Mouse (Mus musculus) brain, embryonic 18.5 days (tissue): ENCODE measurements at regions not wholly inside any gene's neighbourhood (a gene's known extent, or its start where the extent isn't known, plus 50 kb on each side); places are given as distances from the start of the nearest gene placed in this dataset.

Source experiments
- DNase-seq: peaks from one replicate; pipeline ENCODE4 v3.0.0-alpha.2; 2012; ENCODE audit warnings: low read depth, low spot score

DNA sequence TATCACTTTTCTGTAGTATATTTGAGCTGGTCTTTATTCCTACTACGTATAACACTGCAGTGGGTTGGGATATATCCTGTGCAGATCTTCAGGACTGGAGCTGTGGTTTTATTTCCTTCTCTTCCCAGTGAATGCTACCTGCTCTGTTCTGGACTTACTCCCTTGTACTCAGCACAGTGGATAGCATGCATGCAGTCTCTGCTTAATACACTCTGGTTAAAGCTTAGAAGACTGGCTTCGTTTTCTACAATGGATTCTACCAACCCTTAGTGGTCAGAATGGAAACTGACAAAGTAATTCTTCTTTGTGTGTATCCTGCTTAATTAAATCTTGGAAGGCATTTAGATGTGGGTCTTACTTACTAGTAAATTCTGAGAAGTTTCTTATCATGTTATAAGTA is 292.3 kb downstream of the 1700017N19Rik start:
- DNase-seq = no peak

DNA sequence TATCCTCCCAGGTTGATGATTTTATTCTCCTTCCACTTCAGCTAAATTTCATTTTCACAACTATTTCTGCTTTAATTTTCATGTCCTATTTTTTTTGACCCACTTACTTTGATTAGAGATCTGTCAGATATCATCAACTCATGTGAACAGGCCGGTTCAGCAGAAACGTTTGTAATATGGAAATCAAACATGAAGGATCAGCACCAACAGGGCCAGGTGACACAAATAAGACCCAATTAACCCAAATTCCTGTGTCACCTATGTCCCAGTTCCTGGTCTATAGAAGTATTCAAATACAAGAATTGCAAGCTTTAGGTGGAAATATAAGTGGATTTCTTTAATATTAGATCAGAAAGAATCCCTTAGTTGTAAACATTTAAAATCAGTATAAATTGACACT is 332.7 kb downstream of the 1700017N19Rik start:
- no peak for DNase-seq

DNA sequence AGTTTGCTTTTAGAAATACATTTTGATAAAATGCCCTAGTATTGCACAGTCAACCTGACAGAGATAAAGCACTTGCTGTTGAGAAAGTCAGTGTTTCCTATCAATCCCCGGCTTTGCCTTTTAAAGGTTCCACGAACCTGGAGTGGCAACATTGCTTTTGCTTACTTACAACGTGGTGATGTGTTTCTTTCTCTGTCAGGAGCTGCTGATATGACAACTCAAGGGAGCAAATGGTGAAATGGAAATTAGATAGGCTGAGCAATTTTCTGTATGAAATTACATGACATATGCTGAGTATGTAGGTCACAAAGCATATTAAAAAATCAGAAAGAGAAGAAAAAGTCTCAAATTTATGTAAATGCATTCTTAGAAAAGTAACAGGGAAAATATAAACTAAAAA is 336.8 kb downstream of the 1700017N19Rik start:
- DNase-seq = peak; percentile 8

DNA sequence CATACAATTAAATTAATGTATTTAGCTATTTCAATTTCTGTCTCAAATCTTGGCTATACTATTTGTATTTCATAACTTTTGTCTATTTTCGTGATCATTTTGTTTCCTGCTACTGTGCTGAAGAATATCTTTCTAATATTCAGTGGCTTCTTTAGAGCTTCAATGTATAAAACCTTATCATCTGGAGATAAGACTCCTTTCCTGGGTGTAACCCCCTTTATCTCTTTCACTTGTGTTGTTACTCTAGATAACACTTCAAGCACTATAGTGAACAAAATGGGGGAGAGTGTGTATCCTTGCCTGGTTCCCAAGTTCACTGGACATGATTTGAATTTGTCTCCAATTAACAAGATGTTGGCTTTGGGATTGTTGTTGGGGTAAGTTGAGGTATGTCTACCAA is 341.5 kb downstream of the 1700017N19Rik start:
- DNase-seq = no peak

DNA sequence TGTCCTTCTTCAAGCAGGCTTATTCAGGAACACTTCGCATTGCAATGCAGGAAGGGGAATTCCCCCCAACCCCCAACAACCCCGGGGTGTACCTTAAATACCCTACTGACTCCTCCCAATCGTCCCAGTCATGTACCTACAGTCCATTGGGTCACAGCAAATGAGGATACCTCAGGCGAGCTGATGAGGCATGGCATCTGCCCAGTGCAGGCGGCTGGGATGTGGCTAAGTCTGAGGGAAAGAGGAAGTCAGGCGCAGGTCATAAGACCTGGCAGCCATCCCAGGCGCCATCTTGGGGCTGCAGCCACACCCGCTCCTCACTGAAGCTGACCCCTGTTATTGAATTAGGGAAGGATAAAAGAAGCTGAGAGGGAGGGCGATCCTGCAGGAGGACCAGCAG is 368.1 kb downstream of the 1700017N19Rik start:
- no peak for DNase-seq

DNA sequence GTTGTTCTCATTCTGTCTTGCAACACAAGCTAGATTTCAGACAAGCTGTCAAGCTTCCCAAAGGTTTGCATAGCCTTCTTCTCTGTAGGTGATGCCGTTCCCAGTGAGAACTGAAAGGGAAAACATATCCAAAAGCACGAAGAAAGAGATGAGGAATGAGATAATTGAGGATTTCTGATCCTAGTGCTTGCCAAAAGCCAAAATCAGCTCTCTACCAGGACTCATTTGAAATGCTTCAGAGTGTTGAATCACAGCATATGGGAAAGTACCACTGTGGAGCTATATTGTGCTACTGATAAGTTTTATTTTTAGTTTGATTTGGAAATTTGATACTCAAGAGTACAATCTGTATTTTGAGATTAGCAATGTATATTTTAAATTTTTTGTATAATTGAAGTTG is 413.2 kb downstream of the 1700017N19Rik start:
- no peak for DNase-seq

DNA sequence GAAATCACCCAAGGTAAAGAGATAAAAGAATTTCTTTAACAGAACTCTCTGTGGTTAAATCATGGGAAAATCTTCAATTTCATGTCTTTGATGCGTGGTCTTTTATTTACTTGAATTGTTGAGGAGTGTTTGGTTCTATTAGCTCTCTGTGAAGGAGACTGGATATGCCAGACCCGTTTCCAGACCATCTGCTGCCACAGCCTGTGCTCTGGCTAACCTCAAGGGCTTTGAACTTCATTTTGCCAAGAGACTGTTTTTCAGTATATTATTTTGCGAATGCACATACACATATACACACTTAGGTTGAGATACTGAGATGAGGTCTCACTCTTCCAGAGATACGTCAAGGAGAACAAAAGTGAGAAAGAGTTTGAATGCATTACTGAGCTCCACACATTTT is 414.4 kb downstream of the 1700017N19Rik start:
- no peak for DNase-seq

DNA sequence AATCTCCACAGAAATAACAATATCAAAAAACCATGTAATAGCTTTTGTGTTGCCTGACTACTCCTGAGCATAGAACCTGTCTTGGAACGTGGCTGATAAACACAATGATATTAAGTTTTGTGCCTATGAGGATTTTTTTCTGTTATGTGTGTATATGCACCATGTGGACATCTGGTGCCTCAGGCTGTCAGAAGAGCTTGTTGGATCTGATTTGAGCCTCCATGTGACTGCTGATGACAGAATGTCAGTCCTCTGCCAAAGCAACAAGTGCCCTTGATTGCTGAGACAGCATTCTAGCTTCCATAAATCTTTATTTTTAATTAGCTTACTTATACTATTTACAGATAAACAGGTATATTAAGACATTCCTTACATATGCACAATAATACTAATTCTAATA is 425.1 kb downstream of the 1700017N19Rik start:
- DNase-seq = no peak

DNA sequence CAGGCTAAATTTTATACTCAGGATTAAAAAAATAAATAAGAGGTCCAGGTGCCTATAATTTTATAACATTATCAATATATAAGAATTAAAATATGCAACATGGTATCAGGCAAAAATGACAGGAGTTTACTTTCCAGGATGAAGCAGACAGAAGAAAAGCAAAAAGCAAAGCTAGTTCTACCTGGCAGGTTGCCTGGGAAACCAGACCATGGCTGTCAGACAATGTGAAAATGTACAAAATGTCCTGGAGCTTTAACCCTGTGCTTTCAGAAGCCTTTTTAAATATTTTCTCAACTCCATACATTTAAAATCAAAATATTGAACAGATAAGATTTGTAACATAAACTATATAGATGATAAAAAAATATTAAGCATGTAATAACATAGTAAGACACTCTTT is 448.3 kb downstream of the 1700017N19Rik start:
- no peak for DNase-seq

DNA sequence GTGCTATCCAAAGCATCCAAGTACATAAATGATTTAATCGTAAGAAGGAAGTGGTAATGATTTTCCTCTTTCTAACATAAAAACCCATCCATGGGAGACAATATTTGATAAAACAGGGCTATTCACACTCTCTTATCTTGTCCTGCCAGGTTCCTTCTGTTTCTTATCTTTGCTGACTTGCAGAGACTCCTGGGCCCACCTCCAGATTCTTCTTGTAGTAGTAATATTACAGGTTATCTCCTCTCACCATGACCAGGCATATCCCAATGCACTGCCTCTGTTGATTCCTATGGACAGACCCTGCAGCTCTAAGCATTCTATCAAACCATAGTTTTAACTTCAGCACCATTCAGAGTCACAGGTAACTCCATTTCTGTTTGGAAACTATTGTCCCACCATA is 448.8 kb downstream of the 1700017N19Rik start:
- DNase-seq = no peak
